Mouse (Mus musculus) heart, embryonic 14.5 days (tissue): Measurements from ENCODE around the gene Tex12. TPM values are rescaled to one million over a fixed set of nuclear protein-coding genes. Genes with fewer than 3 reads are reported as not detected.

ENCODE experiments used
- ATAC-seq: fragments of 200-750 bp; cut with Nextera tagmentation; 2 replicates; pipeline ENCODE4 v1.8.0; 2017; ENCODE audit warnings: low read depth, moderate TSS enrichment; ENCODE audit not compliant: insufficient number of reproducible peaks, insufficient read depth, low FRiP score
- H3K27ac ChIP-seq, 2 experiments: fragments of 200-500 bp in 1 of 2; fragments of 300-500 bp in 1 of 2; sonication (generic) in 1 of 2; replicated peaks in 1 of 2; 2 replicates each; pipeline ENCODE4 v1.5.1; 2012 to 2014; ENCODE audit warnings: low read depth in 2 of 2, low read length in 2 of 2, control low read depth in 1 of 2, mild to moderate bottlenecking in 1 of 2, mixed read lengths in 1 of 2; ENCODE audit not compliant: control insufficient read depth in 1 of 2, insufficient read depth in 1 of 2
- H3K27me3 ChIP-seq: fragments of 300-500 bp; sonication (generic); 2 replicates; pipeline ENCODE4 v1.6.1; 2014; ENCODE audit warnings: mild to moderate bottlenecking, low read length, control low read depth; ENCODE audit not compliant: control insufficient read depth, insufficient read depth
- H3K36me3 ChIP-seq: fragments of 300-500 bp; sonication (generic); 2 replicates; pipeline ENCODE4 v1.6.1; 2014; ENCODE audit warnings: mild to moderate bottlenecking, control low read depth, low read length, mixed read lengths; ENCODE audit not compliant: control insufficient read depth, insufficient read depth
- H3K4me1 ChIP-seq, 2 experiments: fragments of 200-500 bp in 1 of 2; fragments of 300-500 bp in 1 of 2; sonication (generic) in 1 of 2; 2 replicates each; pipeline ENCODE4 v1.6.1; 2012 to 2014; ENCODE audit warnings: low read length in 2 of 2, control low read depth in 1 of 2, mixed read lengths in 1 of 2; ENCODE audit not compliant: control insufficient read depth in 2 of 2, insufficient read depth in 2 of 2
- H3K4me2 ChIP-seq: fragments of 300-500 bp; sonication (generic); 2 replicates; pipeline ENCODE4 v1.6.1; 2014; ENCODE audit warnings: mild to moderate bottlenecking, low read length
- H3K4me3 ChIP-seq, 2 experiments: fragments of 200-500 bp in 1 of 2; fragments of 300-500 bp in 1 of 2; sonication (generic) in 1 of 2; 2 replicates each; pipeline ENCODE4 v1.5.1; 2012 to 2014; ENCODE audit warnings: low read length in 2 of 2, mild to moderate bottlenecking in 2 of 2, control low read depth in 1 of 2, low read depth in 1 of 2, moderate library complexity in 1 of 2; ENCODE audit not compliant: control insufficient read depth in 1 of 2, insufficient read depth in 1 of 2
- H3K9ac ChIP-seq: fragments of 300-500 bp; sonication (generic); 2 replicates; pipeline ENCODE4 v1.6.1; 2014; ENCODE audit warnings: mild to moderate bottlenecking, low read length
- H3K9me3 ChIP-seq: fragments of 300-500 bp; sonication (generic); 2 replicates; pipeline ENCODE4 v1.6.1; 2016; ENCODE audit warnings: low read length, control low read depth; ENCODE audit not compliant: control insufficient read depth
- WGBS: fragments of 180-500 bp; shearing (Covaris S2); extraction: QIAGEN DNeasy Blood & Tissue Kit; methylation state at CpG from one replicate; pipeline ENCODE4 v1.1.7; 2014; 5-methylcytosine and 5-hydroxymethylcytosine counted together
- polyA plus RNA-seq: library from polyadenylated mRNA; unstranded; fragments of >200 nt; fragmentation: Nextera tagmentation; extraction: Ambion mirVana; gene quantifications from 2 replicates; pipeline ENCODE4 v1.2.1, GENCODE M21; 2014

The Tex12 gene
- polyA plus RNA-seq, 1 experiment from 2014 or later, result not detected

DNA sequence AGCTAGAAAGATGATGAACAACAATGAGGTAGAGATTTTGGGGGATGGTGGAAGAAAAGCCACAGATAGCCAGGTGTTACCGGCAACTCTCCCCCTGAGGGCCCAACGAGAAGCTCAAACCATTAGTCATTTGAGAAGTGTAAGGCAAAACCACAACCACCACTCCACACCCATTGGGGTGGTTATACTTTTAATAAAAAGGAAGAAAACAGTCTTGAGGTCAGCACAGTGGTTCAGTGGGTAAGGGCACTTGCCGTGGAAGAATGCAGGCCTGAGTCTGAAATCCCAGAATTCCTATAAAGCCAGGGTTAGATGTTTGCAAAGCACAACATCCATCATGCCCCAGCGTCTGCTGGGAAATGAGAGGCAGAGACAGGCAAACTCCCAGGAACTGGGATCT lies 23.8 kb downstream of the Tex12 start:
- no peak overlapping the region for H3K4me3 ChIP-seq
- 76% methylated on average over 4 of the region's 4 CpGs for WGBS
- no peak for ATAC-seq
- H3K27ac ChIP-seq, result no peak overlapping the region
- no peaks in the 10 kb centered on the region for H3K27me3 ChIP-seq
- H3K4me2 ChIP-seq, result no peak overlapping the region
- no peak overlapping the region for H3K9ac ChIP-seq
- H3K36me3 ChIP-seq, result no peaks in the 10 kb centered on the region
- H3K4me1 ChIP-seq, result no peaks in the 10 kb centered on the region
- no peaks in the 10 kb centered on the region for H3K9me3 ChIP-seq

DNA sequence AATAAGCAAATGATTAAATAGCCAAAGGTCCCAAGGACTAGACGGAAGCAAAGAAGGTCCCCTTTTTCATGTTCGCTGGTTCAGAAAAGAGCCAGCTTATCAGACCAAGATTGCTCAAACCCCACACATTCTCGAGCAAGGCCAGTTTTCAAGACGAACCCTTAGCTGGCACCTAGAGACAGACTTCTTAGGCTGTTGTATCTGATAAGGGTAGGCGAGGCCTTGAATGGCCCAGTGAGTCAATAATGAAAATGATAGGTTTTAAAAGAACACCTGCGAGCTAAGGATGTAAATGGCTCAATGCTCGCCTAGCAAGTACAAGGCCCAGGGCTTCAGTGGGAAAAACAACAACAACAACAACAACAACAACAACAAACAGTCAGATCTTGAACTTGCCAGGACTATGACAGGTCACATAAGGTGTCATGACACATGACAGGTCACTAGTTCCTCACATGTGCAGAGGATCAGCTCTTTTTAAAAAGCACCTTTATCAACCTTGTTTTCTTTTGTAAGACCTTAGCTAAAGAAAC lies 24.5 kb downstream of the Tex12 start:
- 70% methylated on average over 7 of the region's 7 CpGs for WGBS
- H3K4me2 ChIP-seq, result no peak overlapping the region
- no peaks in the 10 kb centered on the region for H3K27me3 ChIP-seq
- no peak overlapping the region for H3K9ac ChIP-seq
- H3K4me3 ChIP-seq, result no peak overlapping the region
- H3K9me3 ChIP-seq, result no peaks in the 10 kb centered on the region
- no peak for ATAC-seq
- no peaks in the 10 kb centered on the region for H3K36me3 ChIP-seq
- no peak overlapping the region for H3K27ac ChIP-seq
- H3K4me1 ChIP-seq, result no peaks in the 10 kb centered on the region

DNA sequence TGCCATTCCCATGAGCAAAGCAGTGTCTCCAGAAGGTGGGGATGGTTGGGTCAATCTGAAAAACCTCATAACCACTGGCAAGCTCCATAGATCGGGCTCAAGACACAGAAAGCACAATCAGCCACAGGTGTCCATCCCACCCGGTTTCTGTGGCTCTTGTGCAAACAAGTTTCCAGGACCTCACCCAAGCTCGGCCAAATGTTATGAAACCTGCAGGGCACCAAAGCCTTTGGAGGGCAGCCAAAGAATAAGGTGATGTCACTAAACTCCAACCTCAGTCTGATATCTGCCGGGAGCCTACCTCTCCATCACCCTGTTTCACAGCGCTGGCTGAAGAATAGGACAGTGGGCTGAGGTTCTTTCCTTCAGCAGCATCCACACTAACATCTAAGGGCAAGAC lies 25.2 kb downstream of the Tex12 start:
- ATAC-seq, result no peak

DNA sequence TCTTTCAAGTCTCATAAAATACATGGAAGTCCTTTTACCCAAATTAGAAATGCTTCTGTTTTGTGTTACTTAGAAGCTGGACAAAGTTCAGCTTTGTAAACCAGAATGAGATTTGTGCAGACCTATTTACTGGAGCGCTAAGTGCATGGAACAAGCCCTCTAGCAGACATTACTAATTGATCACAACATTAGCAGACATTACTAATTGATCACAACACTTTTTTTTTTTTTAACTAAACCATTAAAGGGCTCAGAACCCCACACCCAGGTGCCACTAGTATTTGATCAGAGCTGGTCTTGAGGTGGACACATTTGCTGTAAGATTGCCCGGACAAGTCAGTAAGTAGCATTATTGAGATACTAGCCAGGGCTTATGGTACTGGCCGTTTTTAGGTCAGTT lies 27.3 kb downstream of the Tex12 start:
- 74% methylated on average over 3 of the region's 3 CpGs for WGBS
- no peak overlapping the region for H3K4me2 ChIP-seq
- H3K27me3 ChIP-seq, result no peaks in the 10 kb centered on the region
- no peak overlapping the region for H3K27ac ChIP-seq
- no peaks in the 10 kb centered on the region for H3K9me3 ChIP-seq
- ATAC-seq, result no peak
- H3K4me3 ChIP-seq, result no peak overlapping the region
- H3K4me1 ChIP-seq, result no peaks in the 10 kb centered on the region
- H3K9ac ChIP-seq, result no peak overlapping the region
- H3K36me3 ChIP-seq, result no peaks in the 10 kb centered on the region

More for the DNA sequence above, 25.2 kb downstream of the Tex12 start:
- H3K9me3 ChIP-seq, result no peaks in the 10 kb centered on the region
- H3K27ac ChIP-seq, result no peak overlapping the region
- no peak overlapping the region for H3K4me2 ChIP-seq
- H3K27me3 ChIP-seq, result no peaks in the 10 kb centered on the region
- WGBS, result 65% methylated on average over 5 of the region's 5 CpGs
- H3K9ac ChIP-seq, result no peak overlapping the region
- no peaks in the 10 kb centered on the region for H3K36me3 ChIP-seq
- H3K4me3 ChIP-seq, result no peak overlapping the region
- no peaks in the 10 kb centered on the region for H3K4me1 ChIP-seq

DNA sequence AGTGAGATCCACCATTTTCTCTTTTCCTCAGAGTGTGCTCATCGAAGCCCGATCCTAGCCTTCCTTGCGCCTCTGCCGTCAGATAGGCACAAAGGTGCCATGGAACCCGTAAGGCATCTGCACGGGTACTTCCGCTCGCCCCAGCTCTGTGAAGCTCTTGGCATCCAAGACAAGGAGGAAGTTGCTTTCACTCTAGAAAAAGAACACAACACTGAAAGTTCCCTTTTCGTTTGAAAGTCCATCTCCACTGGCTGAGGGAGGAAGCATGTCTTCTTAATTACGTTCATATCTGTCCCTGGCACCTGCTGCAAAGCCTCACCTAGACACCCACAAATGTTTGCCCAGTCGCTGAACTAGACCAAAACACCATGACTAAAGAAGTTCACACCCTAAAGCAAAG lies 27.8 kb downstream of the Tex12 start:
- ATAC-seq, result no peak

DNA sequence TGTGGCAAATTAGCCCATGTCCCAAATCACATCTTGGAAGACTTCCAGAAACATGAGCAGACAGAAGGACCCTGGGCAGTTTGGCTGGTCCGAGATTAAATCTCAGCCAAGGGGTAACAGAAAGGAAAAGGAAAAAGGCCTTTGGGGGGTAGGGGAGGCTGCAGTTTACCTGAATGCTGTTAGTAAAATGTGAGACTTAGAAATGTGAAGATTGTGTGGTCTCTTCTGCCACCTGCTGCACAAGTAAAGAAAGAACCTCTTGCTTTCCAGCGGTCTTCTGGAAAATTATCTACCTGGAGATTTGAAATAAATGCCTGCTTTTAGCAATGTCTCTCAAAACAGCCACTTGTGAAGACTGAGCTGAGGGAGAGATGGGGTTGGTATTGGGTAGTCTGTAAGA lies 30.2 kb downstream of the Tex12 start:
- H3K9me3 ChIP-seq, result no peaks in the 10 kb centered on the region
- 28% methylated on average over 2 of the region's 2 CpGs for WGBS
- no peak overlapping the region for H3K4me2 ChIP-seq
- H3K36me3 ChIP-seq, result no peaks in the 10 kb centered on the region
- ATAC-seq, result no peak
- no peaks in the 10 kb centered on the region for H3K27me3 ChIP-seq
- peaks cover 2 to 6% of the 10 kb centered on the region in 2 experiments; a peak in 2 of 4 replicates for H3K4me1 ChIP-seq
- no peak overlapping the region for H3K9ac ChIP-seq
- H3K4me3 ChIP-seq, result no peak overlapping the region
- H3K27ac ChIP-seq, result no peak overlapping the region

More for the DNA sequence above, 27.8 kb downstream of the Tex12 start:
- H3K9ac ChIP-seq, result no peak overlapping the region
- no peak overlapping the region for H3K27ac ChIP-seq
- no peaks in the 10 kb centered on the region for H3K36me3 ChIP-seq
- H3K27me3 ChIP-seq, result no peaks in the 10 kb centered on the region
- H3K4me2 ChIP-seq, result no peak overlapping the region
- H3K4me1 ChIP-seq, result no peaks in the 10 kb centered on the region
- no peaks in the 10 kb centered on the region for H3K9me3 ChIP-seq
- H3K4me3 ChIP-seq, result no peak overlapping the region
- WGBS, result 70% methylated on average over 11 of the region's 11 CpGs

DNA sequence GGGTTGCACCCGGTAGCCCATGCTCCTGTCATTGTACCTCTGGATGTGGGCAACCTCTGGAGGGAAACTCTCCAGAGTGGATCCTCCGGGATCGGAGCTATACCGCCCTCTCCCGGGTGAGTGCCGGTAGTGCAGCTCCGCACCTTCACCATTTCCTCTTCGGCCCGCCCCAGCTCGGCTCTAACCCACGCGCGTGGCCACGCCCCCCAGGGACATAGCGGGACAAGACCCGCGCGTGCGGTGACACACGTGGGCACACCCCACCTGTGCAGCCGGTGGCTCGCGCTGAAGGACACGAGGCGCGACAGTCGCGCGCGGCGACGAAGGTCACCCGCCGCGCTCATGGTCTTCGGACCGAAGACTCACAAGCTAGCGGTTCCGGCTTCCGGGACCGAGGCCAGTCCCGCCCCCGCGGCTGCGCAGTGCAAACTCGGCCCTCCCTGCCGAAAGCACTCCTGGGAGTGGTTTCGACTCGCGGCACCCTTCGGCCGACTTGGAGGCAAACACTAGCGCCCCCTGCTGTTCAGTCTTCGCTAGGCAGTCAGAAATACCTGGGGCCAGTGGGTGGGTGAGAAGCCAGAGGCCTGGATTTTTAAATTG lies 32.7 kb downstream of the Tex12 start, which contains the start of gene Pts:
Pts (minus strand) TSS at position 432 of the 600 bp plus-strand sequence.
- peaks cover 12% of the 10 kb centered on the region for H3K36me3 ChIP-seq
- H3K4me2 ChIP-seq, result peak within 1 kb of the TSS; percentile 77
- no peaks in the 10 kb centered on the region for H3K27me3 ChIP-seq
- peak within 1 kb of the TSS; percentile 85 for H3K9ac ChIP-seq
- peaks cover 2 to 6% of the 10 kb centered on the region in 2 experiments; a peak in 2 of 4 replicates for H3K4me1 ChIP-seq
- peak within 1 kb of the TSS; percentile 77 to 94 for H3K4me3 ChIP-seq
- under 1% methylated on average over 50 of the region's 54 CpGs for WGBS
- H3K9me3 ChIP-seq, result no peaks in the 10 kb centered on the region
- ATAC-seq, result peak; percentile 98
- H3K27ac ChIP-seq, result peak within 1 kb of the TSS; percentile 79

DNA sequence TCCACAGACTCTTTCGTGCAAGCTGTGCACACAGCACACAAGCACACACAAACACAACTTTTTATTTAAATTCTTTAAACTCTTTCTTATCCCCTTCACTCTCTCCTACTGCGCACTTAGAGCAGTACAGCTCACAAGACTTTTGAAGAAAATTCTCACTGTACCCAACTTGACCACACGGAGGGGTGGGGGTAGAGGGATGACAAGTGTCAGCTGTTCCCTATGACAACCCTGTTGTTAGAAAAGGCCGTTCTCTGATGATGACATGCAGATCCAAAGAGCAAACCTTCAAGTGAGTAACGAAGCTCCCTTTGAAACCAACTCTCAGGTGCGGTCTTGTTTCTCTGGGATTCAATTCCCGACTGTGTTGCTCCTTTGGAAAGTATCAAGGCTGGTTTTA lies 33.3 kb downstream of the Tex12 start:
- Histone ChIP-seq H3K4me3 (peak overlapping the region; percentile 77 to 94), H3K4me2 (peak overlapping the region; percentile 77), H3K27ac (no peak overlapping the region), H3K27me3 (no peaks in the 10 kb centered on the region), H3K9me3 (no peaks in the 10 kb centered on the region), H3K36me3 (peaks cover 12% of the 10 kb centered on the region), H3K9ac (peak overlapping the region; percentile 85), H3K4me1 (peaks cover 2 to 6% of the 10 kb centered on the region in 2 experiments; a peak in 2 of 4 replicates)
- WGBS, result 35% methylated on average over 7 of the region's 7 CpGs
- ATAC-seq, result no peak
